In the genomic region with DNA sequence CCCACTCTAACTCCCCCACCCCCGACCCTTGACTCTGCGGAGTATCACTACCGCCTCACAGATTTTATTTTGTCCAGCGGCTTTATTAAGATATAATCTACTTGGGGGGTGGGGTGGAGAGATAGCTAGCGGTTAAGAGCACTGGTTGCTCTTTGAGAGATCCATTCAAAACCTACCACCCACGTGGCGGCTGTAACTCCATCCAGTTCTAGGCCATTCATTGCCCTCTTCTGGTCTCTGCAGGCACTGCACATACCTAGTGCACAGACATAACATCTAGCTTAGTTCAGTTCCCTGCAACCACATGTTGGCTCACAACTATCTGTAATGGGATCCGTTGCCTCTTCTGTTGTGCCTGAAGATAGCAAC, we compare ENCODE assay signal across 8 mouse cellular contexts. TPM values are rescaled to one million over a fixed set of nuclear protein-coding genes. Genes with fewer than 3 reads are reported as not detected.
DNase-seq lines count a peak whose midpoint lies in the region; ATAC-seq lines count a peak whose summit lies in the region.

No protein-coding gene starts in this region.

- no peaks in the 10 kb centered on the region for H3K36me3 ChIP-seq in limb, embryonic 11.5 days (ENCODE audit: control insufficient read depth, insufficient read depth, low read length)
- peaks cover 7% of the 10 kb centered on the region; the same call in 1 of the 2 replicates for H3K36me3 ChIP-seq in midbrain, embryonic 11.5 days (ENCODE audit: control insufficient read depth, insufficient read depth, low read length)
- H3K36me3 ChIP-seq in stomach, embryonic 15.5 days: peaks cover 10% of the 10 kb centered on the region; the same call in 1 of the 2 replicates

- no peaks in the 10 kb centered on the region for H3K4me1 ChIP-seq in limb, embryonic 11.5 days (ENCODE audit: control insufficient read depth, insufficient read depth, low read length)
- H3K4me1 ChIP-seq in midbrain, embryonic 11.5 days (ENCODE audit: control insufficient read depth, insufficient read depth, low read length): peaks cover 4% of the 10 kb centered on the region
- peaks cover 12% of the 10 kb centered on the region for H3K4me1 ChIP-seq in stomach, embryonic 15.5 days

- H3K27ac ChIP-seq in limb, embryonic 11.5 days (replicated peaks; ENCODE audit: low read depth, low read length): no peak overlapping the region
- no peak overlapping the region for H3K27ac ChIP-seq in midbrain, embryonic 11.5 days (ENCODE audit: low read depth, low read length)
- H3K27ac ChIP-seq in stomach, embryonic 15.5 days: no peak overlapping the region

- no peak overlapping the region; the same call in 1 of the 2 replicates for H3K4me3 ChIP-seq in limb, embryonic 11.5 days (ENCODE audit: low read depth, low read length)
- H3K4me3 ChIP-seq in midbrain, embryonic 11.5 days (ENCODE audit: low read depth, low read length): no peak overlapping the region
- no peak overlapping the region for H3K4me3 ChIP-seq in stomach, embryonic 15.5 days (replicated peaks)

- no peaks in the 10 kb centered on the region for H3K9me3 ChIP-seq in limb, embryonic 11.5 days (ENCODE audit: control insufficient read depth, low read length)
- H3K9me3 ChIP-seq in midbrain, embryonic 11.5 days (ENCODE audit: control insufficient read depth, low read length): no peaks in the 10 kb centered on the region
- no peaks in the 10 kb centered on the region for H3K9me3 ChIP-seq in stomach, embryonic 15.5 days

- no peak overlapping the region; the same call in 1 of the 2 replicates for H3K9ac ChIP-seq in limb, embryonic 11.5 days (ENCODE audit: low read length)
- no peak overlapping the region for H3K9ac ChIP-seq in midbrain, embryonic 11.5 days (ENCODE audit: low read length)
- no peak overlapping the region for H3K9ac ChIP-seq in stomach, embryonic 15.5 days

- peak overlapping the region; percentile 18; the same call in 1 of the 2 replicates for H3K4me2 ChIP-seq in limb, embryonic 11.5 days (ENCODE audit: low read depth, severe bottlenecking)
- H3K4me2 ChIP-seq in midbrain, embryonic 11.5 days: peak overlapping the region; percentile 30; the same call in 1 of the 2 replicates
- peak overlapping the region; percentile 36 for H3K4me2 ChIP-seq in stomach, embryonic 15.5 days

- peaks cover 3% of the 10 kb centered on the region; the same call in 1 of the 2 replicates for H3K27me3 ChIP-seq in limb, embryonic 11.5 days (ENCODE audit: control insufficient read depth, insufficient read depth, low read length)
- H3K27me3 ChIP-seq in midbrain, embryonic 11.5 days (ENCODE audit: control insufficient read depth, insufficient read depth, low read length): no peaks in the 10 kb centered on the region
- 0 out of 2 replicates have a peak, but pooled peaks cover 4% of the 10 kb centered on the region for H3K27me3 ChIP-seq in stomach, embryonic 15.5 days (replicated peaks)

- peak; percentile 68 for DNase-seq in 3T3-L1 (ENCODE audit: low read depth, low spot score)
- peak; percentile 29 for DNase-seq in Muller cell, postnatal 12 days (ENCODE audit: inconsistent ontology term)
- peak; percentile 65 to 69 for DNase-seq in cerebellum, postnatal 36 days
- peak; percentile 40 to 48 for DNase-seq in gastrocnemius, adult 8-10 months (ENCODE audit: low spot score in 2 of 2)
- peak; percentile 37 for DNase-seq in hindlimb bud, embryonic 11.5 days (ENCODE audit: extremely low spot score, low read depth, low spot score)
- DNase-seq in limb, embryonic 11.5 days (ENCODE audit: low spot score): peak; percentile 79
- peak; percentile 92 for DNase-seq in midbrain, embryonic 11.5 days (ENCODE audit: low spot score, missing footprints)

- 6% methylated on average over 8 of the region's 8 CpGs for WGBS in limb, embryonic 11.5 days
- whole genome bisulfite sequencing in midbrain, embryonic 11.5 days: 4% methylated on average over 8 of the region's 8 CpGs
- 8% methylated on average over 8 of the region's 8 CpGs for WGBS in stomach, embryonic 15.5 days

- peak; percentile 74 for ATAC-seq in limb, embryonic 11.5 days (ENCODE audit: insufficient number of reproducible peaks, low FRiP score, low TSS enrichment, low read depth)
- peak; percentile 78 for ATAC-seq in midbrain, embryonic 11.5 days (ENCODE audit: low FRiP score)
- peak; percentile 77; the same call in 1 of the 2 replicates for ATAC-seq in stomach, embryonic 15.5 days (ENCODE audit: insufficient read depth, low FRiP score, low read depth)

RNA-seq across cellular contexts. Expression of a gene that starts 27.4 kb away (rescaled TPM):
- total RNA-seq in gastrocnemius, adult 8-10 months (2022): 1 to 10 TPM; 1.5 to 3.4 (median 2.2) TPM
- 7.3 and 9.0 TPM in 2 replicates for polyA plus RNA-seq in limb, embryonic 11.5 days (2014; fragmentation: Nextera tagmentation; extraction: Ambion mirVana)
- 16.9 and 17.7 TPM in 2 replicates for polyA plus RNA-seq in midbrain, embryonic 11.5 days (2014; fragmentation: Nextera tagmentation; extraction: Ambion mirVana)
- 22.7 and 23.4 TPM in 2 replicates for polyA plus RNA-seq in stomach, embryonic 15.5 days (2015; fragmentation: Nextera tagmentation; extraction: Ambion mirVana)

RNA-seq across cellular contexts. Expression of a gene that starts 51.8 kb away (rescaled TPM):
- total RNA-seq in gastrocnemius, adult 8-10 months (2022): 10 to 100 TPM; 33.6 to 50.3 (median 43.1) TPM
- 10.8 and 14.0 TPM in 2 replicates for polyA plus RNA-seq in limb, embryonic 11.5 days (2014; fragmentation: Nextera tagmentation; extraction: Ambion mirVana)
- 2.9 and 5.8 TPM in 2 replicates for polyA plus RNA-seq in midbrain, embryonic 11.5 days (2014; fragmentation: Nextera tagmentation; extraction: Ambion mirVana)
- polyA plus RNA-seq in stomach, embryonic 15.5 days (2015; fragmentation: Nextera tagmentation; extraction: Ambion mirVana): 154 and 161 TPM in 2 replicates

RNA-seq across cellular contexts. Expression of a gene that starts 52.9 kb away (rescaled TPM):
- 1 to 10 TPM; 2.6 to 3.3 (median 3.0) TPM for total RNA-seq in gastrocnemius, adult 8-10 months (2022)
- polyA plus RNA-seq in limb, embryonic 11.5 days (2014; fragmentation: Nextera tagmentation; extraction: Ambion mirVana): 14.5 and 15.5 TPM in 2 replicates
- polyA plus RNA-seq in midbrain, embryonic 11.5 days (2014; fragmentation: Nextera tagmentation; extraction: Ambion mirVana): 16.1 and 16.6 TPM in 2 replicates
- polyA plus RNA-seq in stomach, embryonic 15.5 days (2015; fragmentation: Nextera tagmentation; extraction: Ambion mirVana): 21.2 and 26.2 TPM in 2 replicates

RNA-seq across cellular contexts. Expression of a gene that starts 57.2 kb away (rescaled TPM):
- 1 to 10 TPM; 3.5 to 4.6 (median 3.7) TPM for total RNA-seq in gastrocnemius, adult 8-10 months (2022)
- polyA plus RNA-seq in limb, embryonic 11.5 days (2014; fragmentation: Nextera tagmentation; extraction: Ambion mirVana): 6.5 and 8.0 TPM in 2 replicates
- 5.0 and 6.6 TPM in 2 replicates for polyA plus RNA-seq in midbrain, embryonic 11.5 days (2014; fragmentation: Nextera tagmentation; extraction: Ambion mirVana)
- 8.8 and 9.4 TPM in 2 replicates for polyA plus RNA-seq in stomach, embryonic 15.5 days (2015; fragmentation: Nextera tagmentation; extraction: Ambion mirVana)

Comparison
In these comparisons a context has a peak if more than half of its experiments do, and no peak if none do; other contexts are left out.
1. DNase-seq: peak in every context shown above with its lines; median percentile 92 in midbrain, embryonic 11.5 days; 79 in limb, embryonic 11.5 days; 68 in 3T3-L1; 67 in cerebellum, postnatal 36 days; 44 in gastrocnemius, adult 8-10 months; 37 in hindlimb bud, embryonic 11.5 days; 29 in Muller cell, postnatal 12 days.
2. RNA of a gene that starts 51.8 kb away (polyA plus RNA-seq): 154 to 161 TPM in stomach, embryonic 15.5 days; 10.8 to 14.0 TPM in limb, embryonic 11.5 days and 2.9 to 5.8 TPM in midbrain, embryonic 11.5 days; every median in the first group is over 10 times any median in the second.
3. Peak in every context shown above with its lines, with median percentiles within 50 percentile points of each other: ATAC-seq and H3K4me2 ChIP-seq.